ENCODE assay signal across 8 mouse cellular contexts in genomic region chr7:25680514-25681258, GRCm38 (mm10). TPM values are rescaled to one million over a fixed set of nuclear protein-coding genes. Genes with fewer than 3 reads are reported as not detected.
A peak's percentile ranks its signal among the peaks of the same experiment; 100 is the strongest.
DNase-seq lines count a peak whose midpoint lies in the region; ATAC-seq and TF ChIP-seq lines count a peak whose summit lies in the region.

B9d2 (plus strand) TSS chr7:25680780.

- peak; percentile 89 for TF ChIP-seq POLR2A in olfactory bulb, adult 2 months (IDR thresholded peaks at IDR 0.05; ENCODE audit: insufficient read depth, low read depth, low read length)
- peak; percentile 86 for TF ChIP-seq POLR2A in thymus, adult 2 months (IDR thresholded peaks at IDR 0.05; ENCODE audit: control insufficient read depth, extremely low read depth, insufficient read depth, low read length, poor library complexity)

- WGBS in forebrain, embryonic 16.5 days, result under 1% methylated on average over 46 of the region's 46 CpGs
- under 1% methylated on average over 46 of the region's 46 CpGs for WGBS in lung, embryonic 14.5 days
- under 1% methylated on average over 46 of the region's 46 CpGs for WGBS in olfactory bulb, adult 2 months
- under 1% methylated on average over 46 of the region's 46 CpGs for WGBS in thymus, adult 2 months

- ATAC-seq in forebrain, embryonic 16.5 days, result peak; percentile 90
- ATAC-seq in lung, embryonic 14.5 days (ENCODE audit: insufficient read depth), result peak; percentile 96

- H3K27ac ChIP-seq in ES-E14 (ENCODE audit: insufficient read depth, low read depth, low read length, poor library complexity, severe bottlenecking), result peak within 1 kb of the TSS; percentile 80
- peak within 1 kb of the TSS; percentile 87 for H3K27ac ChIP-seq in forebrain, embryonic 16.5 days (ENCODE audit: low read length)
- peak within 1 kb of the TSS; percentile 99 for H3K27ac ChIP-seq in layer of hippocampus, adult 2 months
- peak within 1 kb of the TSS; percentile 87 for H3K27ac ChIP-seq in lung, embryonic 14.5 days (ENCODE audit: low read depth)
- peak within 1 kb of the TSS; percentile 100 for H3K27ac ChIP-seq in olfactory bulb, adult 2 months (ENCODE audit: insufficient read depth, low read depth, low read length)
- H3K27ac ChIP-seq in thymus, adult 2 months (ENCODE audit: control insufficient read depth, insufficient read depth, low read length), result peak within 1 kb of the TSS; percentile 97

- TF ChIP-seq CTCF in layer of hippocampus, adult 2 months (conservative IDR thresholded peaks at IDR 0.05), result no peak; the same call in none of the 2 replicates
- TF ChIP-seq CTCF in lung, embryonic 14.5 days (IDR thresholded peaks at IDR 0.05; ENCODE audit: low read depth), result no peak
- TF ChIP-seq CTCF in olfactory bulb, adult 2 months (IDR thresholded peaks at IDR 0.05; ENCODE audit: insufficient read depth, low read depth, low read length), result no peak
- no peak; the same call in none of the 2 replicates for TF ChIP-seq CTCF in thymus, adult 2 months (IDR thresholded peaks at IDR 0.05; ENCODE audit: borderline replicate concordance, control insufficient read depth, extremely low read depth, insufficient read depth, low read length, poor library complexity)

- peaks cover 0 to 12% of the 10 kb centered on the region in 2 experiments; a peak in 1 of 4 replicates for H3K4me1 ChIP-seq in ES-E14 (ENCODE audit: control insufficient read depth in 2 of 2, insufficient read depth in 2 of 2, low read length in 2 of 2, poor library complexity in 1 of 2)
- peaks cover 19% of the 10 kb centered on the region for H3K4me1 ChIP-seq in forebrain, embryonic 16.5 days (replicated peaks; ENCODE audit: control insufficient read depth, insufficient read depth, low read length)
- H3K4me1 ChIP-seq in lung, embryonic 14.5 days (ENCODE audit: insufficient read depth), result peaks cover 10% of the 10 kb centered on the region
- H3K4me1 ChIP-seq in olfactory bulb, adult 2 months (ENCODE audit: control insufficient read depth, insufficient read depth, low read length), result peaks cover 30% of the 10 kb centered on the region
- peaks cover 47% of the 10 kb centered on the region for H3K4me1 ChIP-seq in thymus, adult 2 months (replicated peaks; ENCODE audit: control insufficient read depth, insufficient read depth, low read length)

- no peaks in the 10 kb centered on the region for H3K36me3 ChIP-seq in ES-E14 (ENCODE audit: control insufficient read depth, insufficient read depth, low read length, poor library complexity, severe bottlenecking)
- H3K36me3 ChIP-seq in forebrain, embryonic 16.5 days (ENCODE audit: control insufficient read depth, insufficient read depth), result no peaks in the 10 kb centered on the region
- 0 out of 2 replicates have a peak, but pooled peaks cover 4% of the 10 kb centered on the region for H3K36me3 ChIP-seq in lung, embryonic 14.5 days (ENCODE audit: insufficient read depth)
- H3K36me3 ChIP-seq in thymus, adult 2 months (ENCODE audit: control insufficient read depth, insufficient read depth, low read length), result no peaks in the 10 kb centered on the region

- H3K4me3 ChIP-seq in ES-E14 (ENCODE audit: insufficient read depth in 1 of 2, low read depth in 1 of 2, low read length in 2 of 2, poor library complexity in 1 of 2, severe bottlenecking in 1 of 2), result peak within 1 kb of the TSS; percentile 85 to 89
- H3K4me3 ChIP-seq in forebrain, embryonic 16.5 days (replicated peaks; ENCODE audit: low read length), result peak within 1 kb of the TSS; percentile 51
- peak within 1 kb of the TSS; percentile 95 for H3K4me3 ChIP-seq in layer of hippocampus, adult 2 months
- peak within 1 kb of the TSS; percentile 64 for H3K4me3 ChIP-seq in lung, embryonic 14.5 days (ENCODE audit: low read depth, low read length)
- peak within 1 kb of the TSS; percentile 90 for H3K4me3 ChIP-seq in olfactory bulb, adult 2 months (ENCODE audit: insufficient read depth, low read depth, low read length)
- H3K4me3 ChIP-seq in thymus, adult 2 months (ENCODE audit: control insufficient read depth, insufficient read depth, low read length), result peak within 1 kb of the TSS; percentile 76

- no peaks in the 10 kb centered on the region for H3K9me3 ChIP-seq in ES-E14 (ENCODE audit: control insufficient read depth, insufficient read depth, low read depth, low read length)
- H3K9me3 ChIP-seq in forebrain, embryonic 16.5 days (ENCODE audit: control insufficient read depth, low read length), result no peaks in the 10 kb centered on the region
- H3K9me3 ChIP-seq in lung, embryonic 14.5 days (ENCODE audit: low read depth, low read length), result no peaks in the 10 kb centered on the region

- DNase-seq in ES-E14 (ENCODE audit: low read depth, low spot score), result peak; percentile 92
- DNase-seq in cerebellum, adult 11-12 months, result peak; percentile 92
- DNase-seq in heart, postnatal 36 days, result peak; percentile 98 to 99
- peak; percentile 93 to 95 for DNase-seq in layer of hippocampus, adult 2 months (ENCODE audit: low spot score in 2 of 2)
- DNase-seq in lung, embryonic 14.5 days, result peak; percentile 96
- DNase-seq in thymus, adult 2 months, result peak; percentile 98

- H3K9ac ChIP-seq in ES-E14 (ENCODE audit: insufficient read depth, low read depth, low read length, poor library complexity, severe bottlenecking), result peak within 1 kb of the TSS; percentile 83
- peak within 1 kb of the TSS; percentile 60 for H3K9ac ChIP-seq in forebrain, embryonic 16.5 days (replicated peaks; ENCODE audit: low read depth, low read length)
- peak within 1 kb of the TSS; percentile 54 for H3K9ac ChIP-seq in lung, embryonic 14.5 days

- H3K27me3 ChIP-seq in forebrain, embryonic 16.5 days (replicated peaks; ENCODE audit: control insufficient read depth, insufficient read depth, low read length), result peaks cover 4% of the 10 kb centered on the region
- H3K27me3 ChIP-seq in lung, embryonic 14.5 days (ENCODE audit: insufficient read depth, low read length), result peaks cover 6% of the 10 kb centered on the region
- H3K27me3 ChIP-seq in thymus, adult 2 months (ENCODE audit: control insufficient read depth, insufficient read depth, low read length), result no peaks in the 10 kb centered on the region

- intact Hi-C loops in heart, postnatal 36 days (cut with DNase I), result no loop called here

- in situ Hi-C loops in ES-E14 (cut with MboI; ENCODE audit: low sequenced_read_pairs in 2 of 2, unreplicated experiment in 2 of 2), result no loop called here

- H3K4me2 ChIP-seq in forebrain, embryonic 16.5 days (ENCODE audit: low read length), result peak within 1 kb of the TSS; percentile 57
- H3K4me2 ChIP-seq in lung, embryonic 14.5 days, result peak within 1 kb of the TSS; percentile 56

TF ChIP-seq in ES-E14, 5 proteins besides CTCF, POLR2A, EP300 and RAD21:
- TF ChIP-seq HCFC1 (IDR thresholded peaks at IDR 0.05; ENCODE audit: borderline replicate concordance, insufficient read depth, low read length) (no peak), ZNF384 (IDR thresholded peaks at IDR 0.05; ENCODE audit: low read depth, low read length) (no peak), CHD2 (IDR thresholded peaks at IDR 0.05; ENCODE audit: low read depth, low read length) (no peak), ZC3H11A (IDR thresholded peaks at IDR 0.05; ENCODE audit: borderline replicate concordance, low read depth, low read length) (no peak), MAFK (IDR thresholded peaks at IDR 0.05; ENCODE audit: insufficient read depth, low read depth, low read length) (no peak)

RNA-seq across cellular contexts. Expression of gene B9d2, which starts in this region (rescaled TPM):
- 4.1 and 5.5 TPM in 2 replicates for total RNA-seq in ES-E14 (2012; rRNA removed)
- 35.6 and 41.3 TPM in 2 replicates for polyA plus RNA-seq in forebrain, embryonic 16.5 days (2015; fragmentation: Nextera tagmentation; extraction: Ambion mirVana)
- 10 to 100 TPM; 10.2 to 10.8 TPM for total RNA-seq in heart, postnatal 36 days (2021)
- total RNA-seq in layer of hippocampus, adult 2 months (2021), result 10 to 100 TPM; 20.2 to 20.6 TPM
- polyA plus RNA-seq in lung, embryonic 14.5 days (2014; fragmentation: Nextera tagmentation; extraction: Ambion mirVana), result 25.1 and 27.6 TPM in 2 replicates
- polyA plus RNA-seq in olfactory bulb, adult 2 months (2012; ENCODE audit: insufficient read depth, insufficient read length, low replicate concordance, missing spikeins), result not detected in 2 replicates
- 153 and 164 TPM in 2 replicates for polyA plus RNA-seq in thymus, adult 2 months (2012; rRNA removed)

Comparison
In these comparisons a context has a peak if more than half of its experiments do, and no peak if none do; other contexts are left out.
1. Peak in every context shown above with its lines: DNase-seq, ATAC-seq, H3K4me3 ChIP-seq and H3K27ac ChIP-seq.
2. RNA of gene B9d2 (polyA plus RNA-seq): 153 to 164 TPM in thymus, adult 2 months, 35.6 to 41.3 TPM in forebrain, embryonic 16.5 days and 25.1 to 27.6 TPM in lung, embryonic 14.5 days; not detected in olfactory bulb, adult 2 months; every median in the first group is over 10 times any median in the second.